Mouse (Mus musculus): ENCODE measurements around the gene Tnpo1. TPM values are rescaled to one million over a fixed set of nuclear protein-coding genes. Genes with fewer than 3 reads are reported as not detected.

Gene Tnpo1
- total and polyA plus RNA-seq, 2 experiments from 2014 or later: 22.6 to 63.4 TPM

- no peaks in the 10 kb centered on the region for H3K27me3 ChIP-seq (ENCODE audit: control insufficient read depth, insufficient read depth, low read length)
- H3K9me3 ChIP-seq (replicated peaks; ENCODE audit: control insufficient read depth, low read length): no peaks in the 10 kb centered on the region
- ATAC-seq (ENCODE audit: insufficient read depth, low read depth) (no peak), DNase-seq (ENCODE audit: low spot score) (no peak)
- no peak overlapping the region for H3K9ac ChIP-seq (replicated peaks; ENCODE audit: low read depth, low read length)
- no peaks in the 10 kb centered on the region for H3K36me3 ChIP-seq (replicated peaks; ENCODE audit: control insufficient read depth, insufficient read depth, low read length)
- TF ChIP-seq CTCF (IDR thresholded peaks at IDR 0.05; ENCODE audit: low read depth) (no peak), EP300 (IDR thresholded peaks at IDR 0.05; ENCODE audit: low read depth) (no peak)
- no peak overlapping the region for H3K4me2 ChIP-seq (ENCODE audit: low read depth, low read length)
- 59% methylated on average over 5 of the region's 5 CpGs for WGBS
- H3K27ac ChIP-seq (ENCODE audit: low read depth): no peak overlapping the region
- no peak overlapping the region for H3K4me3 ChIP-seq (ENCODE audit: low read depth, low read length)
- 0 out of 2 replicates have a peak, but pooled peaks cover 3% of the 10 kb centered on the region for H3K4me1 ChIP-seq (ENCODE audit: control insufficient read depth, insufficient read depth)
These were observed 27.6 kb upstream of the Tnpo1 start for GRCm38 (mm10) chr13:98953830-98954229.

DNA sequence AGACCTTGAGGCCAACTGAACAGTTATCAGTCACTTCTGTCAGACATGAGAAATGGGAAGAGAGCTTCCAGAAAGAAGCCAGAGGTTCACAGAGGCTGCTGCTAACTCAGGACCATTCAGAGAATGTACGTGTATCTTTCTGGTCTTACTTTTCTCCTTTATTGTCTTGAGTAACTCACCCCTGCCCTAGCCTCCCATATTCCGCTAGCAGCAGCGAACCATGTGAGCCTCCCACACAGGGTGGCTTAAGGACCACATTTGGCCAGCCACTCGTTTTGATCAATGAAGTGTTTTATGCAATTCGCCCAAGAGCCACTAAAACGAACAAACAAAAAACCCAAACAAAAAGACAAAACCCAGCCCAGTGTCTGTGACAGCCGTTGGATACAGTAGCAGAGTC lies 25.8 kb upstream of the Tnpo1 start:
- TF ChIP-seq CTCF (IDR thresholded peaks at IDR 0.05; ENCODE audit: low read depth) (no peak), EP300 (IDR thresholded peaks at IDR 0.05; ENCODE audit: low read depth) (no peak)
- no peaks in the 10 kb centered on the region for H3K9me3 ChIP-seq (replicated peaks; ENCODE audit: control insufficient read depth, low read length)
- H3K27me3 ChIP-seq (ENCODE audit: control insufficient read depth, insufficient read depth, low read length): no peaks in the 10 kb centered on the region
- no peaks in the 10 kb centered on the region for H3K36me3 ChIP-seq (replicated peaks; ENCODE audit: control insufficient read depth, insufficient read depth, low read length)
- 82% methylated on average over 7 of the region's 7 CpGs for WGBS
- H3K4me2 ChIP-seq (ENCODE audit: low read depth, low read length): no peak overlapping the region
- H3K4me3 ChIP-seq (ENCODE audit: low read depth, low read length): no peak overlapping the region
- DNase-seq (ENCODE audit: low spot score): no peak
- no peak overlapping the region for H3K27ac ChIP-seq (ENCODE audit: low read depth)
- no peak overlapping the region for H3K9ac ChIP-seq (replicated peaks; ENCODE audit: low read depth, low read length)
- H3K4me1 ChIP-seq (ENCODE audit: control insufficient read depth, insufficient read depth): 0 out of 2 replicates have a peak, but pooled peaks cover 3% of the 10 kb centered on the region
- ATAC-seq (ENCODE audit: insufficient read depth, low read depth): no peak

DNA sequence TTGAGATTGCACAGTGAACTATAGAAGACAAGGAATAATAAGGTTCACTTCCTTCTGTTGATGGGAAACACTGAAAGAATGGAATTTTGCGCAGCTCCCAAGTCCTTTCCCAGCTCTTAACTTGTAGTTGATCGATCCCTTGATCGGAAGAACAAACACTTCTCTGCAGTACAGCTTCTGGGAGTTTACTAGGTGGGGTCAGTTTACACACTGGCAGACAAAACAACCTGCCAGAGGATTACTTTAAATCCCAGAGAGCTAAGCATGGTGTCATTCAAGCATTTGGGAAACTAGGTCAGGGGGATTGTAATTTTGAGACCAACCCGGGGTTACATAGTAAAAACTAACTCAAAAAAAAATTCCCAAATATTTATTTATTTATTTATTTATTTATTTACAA lies 22.0 kb upstream of the Tnpo1 start:
- H3K36me3 ChIP-seq (replicated peaks; ENCODE audit: control insufficient read depth, insufficient read depth, low read length): no peaks in the 10 kb centered on the region
- H3K4me3 ChIP-seq (ENCODE audit: low read depth, low read length): no peak overlapping the region
- H3K9ac ChIP-seq (replicated peaks; ENCODE audit: low read depth, low read length): no peak overlapping the region
- no peak for ATAC-seq (ENCODE audit: insufficient read depth, low read depth)
- H3K4me2 ChIP-seq (ENCODE audit: low read depth, low read length): no peak overlapping the region
- H3K27me3 ChIP-seq (ENCODE audit: control insufficient read depth, insufficient read depth, low read length): no peaks in the 10 kb centered on the region
- H3K9me3 ChIP-seq (replicated peaks; ENCODE audit: control insufficient read depth, low read length): no peaks in the 10 kb centered on the region
- no peak for DNase-seq (ENCODE audit: low spot score)
- no peak for TF ChIP-seq EP300 (IDR thresholded peaks at IDR 0.05; ENCODE audit: low read depth)
- no peak for TF ChIP-seq CTCF (IDR thresholded peaks at IDR 0.05; ENCODE audit: low read depth)
- WGBS: 68% methylated on average over 4 of the region's 4 CpGs
- H3K27ac ChIP-seq (ENCODE audit: low read depth): no peak overlapping the region
- no peaks in the 10 kb centered on the region for H3K4me1 ChIP-seq (ENCODE audit: control insufficient read depth, insufficient read depth)

GRCm38 (mm10) chr13:98946434-98946833 lies 20.2 kb upstream of the Tnpo1 start:
- no peak overlapping the region for H3K4me2 ChIP-seq (ENCODE audit: low read depth, low read length)
- H3K9me3 ChIP-seq (replicated peaks; ENCODE audit: control insufficient read depth, low read length): no peaks in the 10 kb centered on the region
- H3K27me3 ChIP-seq (ENCODE audit: control insufficient read depth, insufficient read depth, low read length): no peaks in the 10 kb centered on the region
- no peaks in the 10 kb centered on the region for H3K4me1 ChIP-seq (ENCODE audit: control insufficient read depth, insufficient read depth)
- ATAC-seq (ENCODE audit: insufficient read depth, low read depth) (no peak), DNase-seq (ENCODE audit: low spot score) (no peak)
- TF ChIP-seq CTCF (IDR thresholded peaks at IDR 0.05; ENCODE audit: low read depth): no peak
- no peak for TF ChIP-seq EP300 (IDR thresholded peaks at IDR 0.05; ENCODE audit: low read depth)
- H3K27ac ChIP-seq (ENCODE audit: low read depth): no peak overlapping the region
- no peak overlapping the region for H3K9ac ChIP-seq (replicated peaks; ENCODE audit: low read depth, low read length)
- no peaks in the 10 kb centered on the region for H3K36me3 ChIP-seq (replicated peaks; ENCODE audit: control insufficient read depth, insufficient read depth, low read length)
- 86% methylated on average over 7 of the region's 7 CpGs for WGBS
- H3K4me3 ChIP-seq (ENCODE audit: low read depth, low read length): no peak overlapping the region

DNA sequence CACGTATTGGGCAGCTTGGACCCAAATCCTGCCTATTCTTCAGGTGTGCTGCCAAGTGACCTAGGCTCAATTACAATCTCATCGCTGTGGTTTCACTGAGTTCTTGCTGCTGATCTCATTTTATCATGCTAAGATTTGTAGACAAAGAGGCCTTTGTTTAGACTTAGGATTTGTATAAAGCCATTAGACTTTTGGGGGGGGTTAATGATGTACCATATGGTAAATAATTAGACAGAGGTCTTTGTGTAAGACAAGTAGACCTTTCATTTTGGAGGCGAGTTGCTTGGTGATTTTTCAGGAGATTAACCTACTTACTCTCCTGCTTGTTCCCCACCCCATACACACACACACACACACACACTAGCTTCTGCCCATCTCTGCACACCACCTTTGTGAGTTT lies 19.7 kb upstream of the Tnpo1 start:
- Histone ChIP-seq H3K4me1 (ENCODE audit: control insufficient read depth, insufficient read depth) (no peaks in the 10 kb centered on the region), H3K27me3 (ENCODE audit: control insufficient read depth, insufficient read depth, low read length) (no peaks in the 10 kb centered on the region), H3K4me2 (ENCODE audit: low read depth, low read length) (no peak overlapping the region), H3K9ac (replicated peaks; ENCODE audit: low read depth, low read length) (no peak overlapping the region), H3K9me3 (replicated peaks; ENCODE audit: control insufficient read depth, low read length) (no peaks in the 10 kb centered on the region), H3K27ac (ENCODE audit: low read depth) (no peak overlapping the region), H3K36me3 (replicated peaks; ENCODE audit: control insufficient read depth, insufficient read depth, low read length) (no peaks in the 10 kb centered on the region), H3K4me3 (ENCODE audit: low read depth, low read length) (no peak overlapping the region)
- ATAC-seq (ENCODE audit: insufficient read depth, low read depth): no peak
- WGBS: 69% methylated on average over 3 of the region's 3 CpGs
- TF ChIP-seq CTCF (IDR thresholded peaks at IDR 0.05; ENCODE audit: low read depth): no peak
- TF ChIP-seq EP300 (IDR thresholded peaks at IDR 0.05; ENCODE audit: low read depth): no peak
- no peak for DNase-seq (ENCODE audit: low spot score)

DNA sequence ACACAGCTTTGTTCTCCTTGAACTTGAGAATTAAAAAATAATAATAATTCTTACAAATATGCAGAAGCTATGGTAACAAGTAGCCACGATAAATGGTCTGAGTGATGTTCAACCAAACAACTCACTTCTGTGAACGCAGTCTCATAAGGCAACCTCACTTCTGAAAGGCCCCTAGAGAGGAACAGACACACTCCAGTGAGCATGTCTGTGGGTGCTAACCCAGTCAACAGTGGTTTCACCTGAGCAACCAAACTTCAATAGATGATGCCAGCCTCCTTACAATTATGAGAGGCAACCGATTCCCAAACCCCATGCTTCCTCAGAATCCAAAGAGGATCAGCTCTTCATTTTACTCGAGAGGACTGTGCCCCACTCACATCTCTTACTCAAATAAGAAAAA lies 19.2 kb upstream of the Tnpo1 start:
- H3K4me3 ChIP-seq (ENCODE audit: low read depth, low read length): no peak overlapping the region
- H3K27me3 ChIP-seq (ENCODE audit: control insufficient read depth, insufficient read depth, low read length): no peaks in the 10 kb centered on the region
- H3K9me3 ChIP-seq (replicated peaks; ENCODE audit: control insufficient read depth, low read length): no peaks in the 10 kb centered on the region
- TF ChIP-seq EP300 (IDR thresholded peaks at IDR 0.05; ENCODE audit: low read depth) (no peak), CTCF (IDR thresholded peaks at IDR 0.05; ENCODE audit: low read depth) (no peak)
- ATAC-seq (ENCODE audit: insufficient read depth, low read depth) (no peak), DNase-seq (ENCODE audit: low spot score) (no peak)
- H3K4me1 ChIP-seq (ENCODE audit: control insufficient read depth, insufficient read depth): no peaks in the 10 kb centered on the region
- H3K4me2 ChIP-seq (ENCODE audit: low read depth, low read length): no peak overlapping the region
- H3K27ac ChIP-seq (ENCODE audit: low read depth): no peak overlapping the region
- H3K36me3 ChIP-seq (replicated peaks; ENCODE audit: control insufficient read depth, insufficient read depth, low read length): no peaks in the 10 kb centered on the region
- H3K9ac ChIP-seq (replicated peaks; ENCODE audit: low read depth, low read length): no peak overlapping the region
- WGBS: 85% methylated on average over 4 of the region's 4 CpGs
